Mouse (Mus musculus): ENCODE measurements around the gene Yif1a.

The Yif1a gene

GRCm38 (mm10) chr19:5087884-5088728 is at the start of gene Yif1a:
Yif1a (plus strand) TSS chr19:5088538.
- in situ Hi-C loops (cut with MboI, MseI), result no loop called here

GRCm38 (mm10) chr19:5038709-5039156 is 49.6 kb upstream of the Yif1a start, which contains the start of the genes B4gat1 and AC124502.3:
B4gat1 (plus strand) TSS chr19:5038826.
AC124502.3 (plus strand) TSS chr19:5038891.
- in situ Hi-C loops (cut with MboI, MseI), result no loop called here

DNA sequence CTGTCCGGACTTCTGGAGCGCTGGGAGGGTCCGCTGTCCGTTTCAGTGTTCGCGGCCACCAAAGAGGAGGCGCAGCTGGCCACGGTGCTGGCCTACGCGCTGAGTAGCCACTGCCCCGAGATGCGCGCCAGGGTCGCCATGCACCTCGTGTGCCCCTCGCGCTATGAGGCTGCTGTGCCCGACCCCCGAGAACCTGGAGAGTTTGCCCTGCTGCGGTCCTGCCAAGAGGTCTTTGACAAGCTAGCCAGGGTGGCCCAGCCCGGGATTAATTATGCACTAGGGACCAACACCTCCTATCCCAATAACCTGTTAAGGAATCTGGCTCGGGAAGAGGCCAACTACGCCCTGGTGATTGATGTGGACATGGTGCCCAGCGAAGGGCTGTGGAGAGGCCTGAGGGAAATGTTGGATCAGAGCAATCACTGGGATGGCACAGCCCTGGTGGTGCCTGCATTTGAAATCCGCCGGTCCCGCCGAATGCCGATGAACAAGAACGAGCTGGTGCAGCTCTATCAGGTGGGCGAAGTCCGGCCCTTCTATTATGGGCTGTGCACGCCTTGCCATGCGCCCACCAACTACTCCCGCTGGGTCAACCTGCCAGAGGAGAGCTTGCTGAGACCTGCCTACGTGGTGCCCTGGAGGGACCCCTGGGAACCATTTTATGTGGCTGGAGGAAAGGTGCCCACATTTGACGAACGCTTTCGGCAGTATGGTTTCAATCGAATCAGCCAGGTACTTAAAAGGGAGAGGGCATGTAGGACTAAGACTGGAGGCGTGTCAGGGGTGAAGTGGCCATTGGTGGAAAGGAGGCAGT is 48.8 kb upstream of the Yif1a start:
- in situ Hi-C loops (cut with MboI, MseI), result no loop called here

GRCm38 (mm10) chr19:5040862-5041523 is 47.3 kb upstream of the Yif1a start, which contains the start of gene Brms1:
Brms1 (plus strand) TSS chr19:5041354.
- in situ Hi-C loops (cut with MboI, MseI), result no loop called here

GRCm38 (mm10) chr19:5041588-5041987 is 46.8 kb upstream of the Yif1a start:
- in situ Hi-C loops (cut with MboI, MseI), result no loop called here

DNA sequence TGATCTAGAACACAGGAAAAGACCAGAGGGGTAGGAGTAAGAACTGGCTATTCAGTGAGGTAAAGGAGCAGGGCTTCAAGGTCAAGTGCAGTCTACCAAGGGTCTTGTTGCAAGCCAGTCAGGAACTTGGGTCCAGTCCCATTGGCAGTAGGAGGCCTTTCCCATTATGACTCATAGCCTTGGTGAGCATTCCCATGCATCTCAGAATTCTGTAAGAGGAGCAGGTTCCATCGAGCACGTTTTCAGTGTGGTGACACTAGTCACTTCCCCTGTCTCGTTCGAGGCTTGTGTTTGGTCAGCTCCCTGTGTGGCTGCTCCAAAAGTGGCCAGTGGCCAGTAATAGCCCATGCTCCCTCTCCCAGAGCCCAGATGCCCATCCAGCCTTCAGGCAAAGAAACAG is 42.8 kb upstream of the Yif1a start:
- in situ Hi-C loops (cut with MboI, MseI), result no loop called here

DNA sequence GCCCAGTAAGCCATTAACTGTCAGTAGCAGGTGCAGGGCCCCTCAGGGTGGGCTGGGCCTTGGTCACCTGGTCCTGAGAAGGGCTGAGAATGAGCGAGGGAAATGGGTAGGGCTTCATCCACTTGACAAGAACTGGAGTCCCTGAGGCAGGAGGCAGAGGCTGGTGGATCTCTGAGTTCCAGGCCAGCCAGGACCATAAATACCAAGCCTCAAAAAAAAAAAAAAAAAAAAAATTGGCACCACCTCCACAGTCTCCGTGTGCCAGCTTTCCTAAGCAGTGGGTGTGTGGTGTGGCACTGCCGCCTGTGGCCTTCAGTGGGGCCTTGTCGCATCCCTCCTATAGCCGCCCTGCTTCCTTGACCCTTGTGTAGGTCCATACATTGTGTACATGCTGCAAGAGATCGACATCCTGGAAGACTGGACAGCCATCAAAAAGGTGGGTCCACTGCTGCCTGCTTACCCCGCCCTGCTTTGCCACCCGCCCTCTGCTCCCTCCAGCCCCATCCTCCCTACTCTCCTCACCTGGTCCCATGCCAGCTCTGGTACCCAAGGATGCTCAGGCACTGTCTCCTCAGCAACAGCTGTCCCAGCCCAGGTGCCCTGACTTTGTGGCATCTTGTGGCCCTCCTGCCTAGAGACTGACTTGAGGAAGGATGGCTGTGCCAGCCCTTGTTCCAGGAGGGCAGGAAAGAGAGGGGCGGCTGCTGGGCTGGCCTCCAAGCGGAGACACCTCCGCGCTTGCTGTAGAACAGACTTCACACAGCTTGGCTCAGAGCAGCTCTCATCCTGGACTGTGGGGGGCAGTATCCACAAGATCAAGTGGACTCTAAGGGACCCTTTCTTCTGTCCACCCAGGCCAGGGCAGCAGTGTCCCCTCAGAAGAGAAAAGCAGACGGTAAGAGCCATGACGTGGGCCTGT is 39.9 kb upstream of the Yif1a start:
- in situ Hi-C loops (cut with MboI, MseI), result no loop called here

DNA sequence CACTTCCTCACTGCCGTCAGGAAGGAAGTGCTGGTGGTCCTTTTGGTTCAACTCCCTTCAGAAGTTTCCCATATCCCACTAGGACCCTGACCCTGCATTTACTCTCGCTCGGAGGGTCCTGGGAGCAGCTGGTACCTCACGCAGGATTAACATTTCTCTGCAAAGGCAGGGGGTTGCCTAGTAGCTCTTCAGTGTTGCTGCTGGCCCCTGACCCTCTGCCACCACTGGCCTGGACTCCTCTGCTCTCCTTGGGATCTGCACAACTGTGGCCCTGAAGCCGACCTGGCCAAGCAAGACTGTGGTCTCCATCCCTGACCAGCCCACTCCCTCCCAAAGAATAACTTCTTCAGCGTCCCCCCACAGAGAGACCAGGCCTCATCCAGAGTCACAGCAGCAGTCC is 39.0 kb upstream of the Yif1a start:
- in situ Hi-C loops (cut with MboI, MseI), result no loop called here

GRCm38 (mm10) chr19:5050047-5050905 is 38.1 kb upstream of the Yif1a start, which contains the start of gene Rin1:
Rin1 (plus strand) TSS chr19:5050481.
- in situ Hi-C loops (cut with MboI, MseI), result no loop called here

GRCm38 (mm10) chr19:5051031-5051430 is 37.3 kb upstream of the Yif1a start:
- in situ Hi-C loops (cut with MboI, MseI), result no loop called here

GRCm38 (mm10) chr19:5051515-5051914 is 36.8 kb upstream of the Yif1a start:
- in situ Hi-C loops (cut with MboI, MseI), result no loop called here

- in situ Hi-C loops (cut with MboI, MseI), result no loop called here
Measured at GRCm38 (mm10) chr19:5052166-5052822, 36.0 kb upstream of the Yif1a start.

DNA sequence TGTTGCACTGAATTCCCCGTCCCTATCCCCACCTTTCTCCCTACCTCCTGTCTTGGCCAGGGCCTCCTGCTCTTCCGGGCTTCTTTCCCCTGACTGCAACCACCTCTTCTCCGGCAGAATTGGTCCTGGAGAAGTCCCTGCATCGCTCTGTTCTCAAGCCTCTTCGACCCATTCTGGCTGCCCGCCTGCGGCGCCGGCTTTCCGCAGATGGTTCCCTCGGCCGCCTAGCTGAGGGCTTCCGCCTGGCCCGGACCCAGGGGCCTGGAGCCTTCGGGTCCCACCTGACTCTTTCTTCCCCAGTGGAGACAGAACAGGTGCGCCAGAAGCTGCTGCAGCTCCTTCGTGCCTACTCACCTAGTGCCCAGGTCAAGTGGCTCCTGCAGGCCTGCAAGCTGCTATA is 35.5 kb upstream of the Yif1a start:
- in situ Hi-C loops (cut with MboI, MseI), result no loop called here

DNA sequence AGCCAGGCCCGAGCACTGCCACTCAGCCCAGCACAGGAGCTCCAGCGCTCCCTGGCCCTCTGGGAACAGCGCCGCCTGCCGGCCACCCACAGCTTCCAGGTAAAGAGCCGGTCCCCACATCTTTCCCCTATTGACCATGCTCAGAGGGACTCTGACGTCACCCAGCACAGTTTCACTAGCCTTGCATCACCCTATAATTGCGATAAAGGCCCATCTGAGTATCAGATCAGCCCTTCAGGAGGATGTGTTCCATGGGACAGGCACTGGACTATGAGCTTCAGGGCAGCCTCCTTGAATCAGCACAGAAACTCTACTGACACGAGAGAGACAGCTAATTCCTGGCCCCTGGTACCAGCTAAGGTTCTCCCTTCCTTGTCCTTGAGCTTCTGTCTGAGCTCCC is 34.4 kb upstream of the Yif1a start:
- in situ Hi-C loops (cut with MboI, MseI), result no loop called here

- in situ Hi-C loops (cut with MboI, MseI), result no loop called here
Measured at GRCm38 (mm10) chr19:5056251-5056650, 32.1 kb upstream of the Yif1a start.

GRCm38 (mm10) chr19:5057876-5058775 is 30.2 kb upstream of the Yif1a start:
- in situ Hi-C loops (cut with MboI, MseI), result no loop called here

GRCm38 (mm10) chr19:5058801-5059771 is 29.3 kb upstream of the Yif1a start:
- in situ Hi-C loops (cut with MboI, MseI), result no loop called here

Data from T-helper 1 cell (primary cell).